Mouse (Mus musculus): ENCODE measurements around the gene Tbc1d24. TPM values are rescaled to one million over a fixed set of nuclear protein-coding genes. Genes with fewer than 3 reads are reported as not detected.

The Tbc1d24 gene
- polyA plus RNA-seq, 1 experiment from 2014 or later: 24.6 TPM

GRCm38 (mm10) chr17:24163176-24163962, 42.0 kb downstream of the Tbc1d24 start, which contains the start of gene Amdhd2:
Gene Amdhd2, minus strand, starts transcription at chr17:24163766.
- Histone ChIP-seq H3K27me3 (replicated peaks; ENCODE audit: control insufficient read depth, insufficient read depth, low read length) (no peaks in the 10 kb centered on the region), H3K9ac (replicated peaks; ENCODE audit: low read depth, low read length) (peak within 1 kb of the TSS; percentile 80), H3K4me3 (replicated peaks; ENCODE audit: low read length) (peak within 1 kb of the TSS; percentile 90), H3K4me1 (replicated peaks; ENCODE audit: control insufficient read depth, insufficient read depth, low read length) (peaks cover 25% of the 10 kb centered on the region), H3K36me3 (ENCODE audit: control insufficient read depth, insufficient read depth) (peaks cover 5% of the 10 kb centered on the region; the same call in 1 of the 2 replicates), H3K4me2 (ENCODE audit: low read length) (peak within 1 kb of the TSS; percentile 94), H3K9me3 (ENCODE audit: control insufficient read depth, low read length) (no peaks in the 10 kb centered on the region), H3K27ac (ENCODE audit: low read length) (peak within 1 kb of the TSS; percentile 82)
- peak; percentile 89 for ATAC-seq
- 2% methylated on average over 47 of the region's 47 CpGs for WGBS

- Histone ChIP-seq H3K27ac (ENCODE audit: low read length) (no peak overlapping the region), H3K9ac (replicated peaks; ENCODE audit: low read depth, low read length) (peak overlapping the region; percentile 80), H3K9me3 (ENCODE audit: control insufficient read depth, low read length) (no peaks in the 10 kb centered on the region), H3K4me1 (replicated peaks; ENCODE audit: control insufficient read depth, insufficient read depth, low read length) (peaks cover 18% of the 10 kb centered on the region), H3K4me2 (ENCODE audit: low read length) (peak overlapping the region; percentile 94), H3K4me3 (replicated peaks; ENCODE audit: low read length) (peak overlapping the region; percentile 90), H3K36me3 (ENCODE audit: control insufficient read depth, insufficient read depth) (peaks cover 5% of the 10 kb centered on the region; the same call in 1 of the 2 replicates), H3K27me3 (replicated peaks; ENCODE audit: control insufficient read depth, insufficient read depth, low read length) (no peaks in the 10 kb centered on the region)
- ATAC-seq: peak; percentile 4; the same call in 1 of the 2 replicates
- 33% methylated on average over 17 of the region's 17 CpGs for WGBS
Observed at GRCm38 (mm10) chr17:24162584-24163175, 42.7 kb downstream of the Tbc1d24 start.

- no peak overlapping the region for H3K4me2 ChIP-seq (ENCODE audit: low read length)
- no peak overlapping the region for H3K4me3 ChIP-seq (replicated peaks; ENCODE audit: low read length)
- no peak overlapping the region for H3K27ac ChIP-seq (ENCODE audit: low read length)
- H3K36me3 ChIP-seq (ENCODE audit: control insufficient read depth, insufficient read depth): peaks cover 1% of the 10 kb centered on the region; the same call in 1 of the 2 replicates
- H3K9me3 ChIP-seq (ENCODE audit: control insufficient read depth, low read length): no peaks in the 10 kb centered on the region
- ATAC-seq: no peak
- WGBS: 87% methylated on average over 5 of the region's 5 CpGs
- H3K27me3 ChIP-seq (replicated peaks; ENCODE audit: control insufficient read depth, insufficient read depth, low read length): no peaks in the 10 kb centered on the region
- H3K4me1 ChIP-seq (replicated peaks; ENCODE audit: control insufficient read depth, insufficient read depth, low read length): peaks cover 11% of the 10 kb centered on the region
- no peak overlapping the region for H3K9ac ChIP-seq (replicated peaks; ENCODE audit: low read depth, low read length)
Observed at GRCm38 (mm10) chr17:24161466-24161865, 43.9 kb downstream of the Tbc1d24 start.

GRCm38 (mm10) chr17:24157526-24157925, 47.8 kb downstream of the Tbc1d24 start:
- Histone ChIP-seq H3K4me1 (replicated peaks; ENCODE audit: control insufficient read depth, insufficient read depth, low read length) (peaks cover 2% of the 10 kb centered on the region), H3K27ac (ENCODE audit: low read length) (no peak overlapping the region), H3K27me3 (replicated peaks; ENCODE audit: control insufficient read depth, insufficient read depth, low read length) (no peaks in the 10 kb centered on the region), H3K9ac (replicated peaks; ENCODE audit: low read depth, low read length) (no peak overlapping the region), H3K9me3 (ENCODE audit: control insufficient read depth, low read length) (no peaks in the 10 kb centered on the region), H3K36me3 (ENCODE audit: control insufficient read depth, insufficient read depth) (no peaks in the 10 kb centered on the region), H3K4me2 (ENCODE audit: low read length) (no peak overlapping the region), H3K4me3 (replicated peaks; ENCODE audit: low read length) (no peak overlapping the region)
- ATAC-seq: no peak
- WGBS: 94% methylated on average over 4 of the region's 4 CpGs

- ATAC-seq: no peak
- H3K4me1 ChIP-seq (replicated peaks; ENCODE audit: control insufficient read depth, insufficient read depth, low read length): peaks cover 3% of the 10 kb centered on the region
- no peaks in the 10 kb centered on the region for H3K9me3 ChIP-seq (ENCODE audit: control insufficient read depth, low read length)
- H3K4me3 ChIP-seq (replicated peaks; ENCODE audit: low read length): no peak overlapping the region
- H3K27me3 ChIP-seq (replicated peaks; ENCODE audit: control insufficient read depth, insufficient read depth, low read length): no peaks in the 10 kb centered on the region
- no peak overlapping the region for H3K9ac ChIP-seq (replicated peaks; ENCODE audit: low read depth, low read length)
- no peak overlapping the region for H3K4me2 ChIP-seq (ENCODE audit: low read length)
- WGBS: 91% methylated on average over 6 of the region's 6 CpGs
- no peak overlapping the region for H3K27ac ChIP-seq (ENCODE audit: low read length)
- H3K36me3 ChIP-seq (ENCODE audit: control insufficient read depth, insufficient read depth): no peaks in the 10 kb centered on the region
Observed at GRCm38 (mm10) chr17:24157121-24157520, 48.2 kb downstream of the Tbc1d24 start.

- WGBS: 87% methylated on average over 3 of the region's 3 CpGs
- H3K9me3 ChIP-seq (ENCODE audit: control insufficient read depth, low read length): no peaks in the 10 kb centered on the region
- H3K27me3 ChIP-seq (replicated peaks; ENCODE audit: control insufficient read depth, insufficient read depth, low read length): no peaks in the 10 kb centered on the region
- H3K27ac ChIP-seq (ENCODE audit: low read length): no peak overlapping the region
- peaks cover 11% of the 10 kb centered on the region for H3K4me1 ChIP-seq (replicated peaks; ENCODE audit: control insufficient read depth, insufficient read depth, low read length)
- no peaks in the 10 kb centered on the region for H3K36me3 ChIP-seq (ENCODE audit: control insufficient read depth, insufficient read depth)
- no peak overlapping the region for H3K4me3 ChIP-seq (replicated peaks; ENCODE audit: low read length)
- no peak overlapping the region for H3K4me2 ChIP-seq (ENCODE audit: low read length)
- ATAC-seq: no peak
- H3K9ac ChIP-seq (replicated peaks; ENCODE audit: low read depth, low read length): no peak overlapping the region
Observed at GRCm38 (mm10) chr17:24156394-24156793, 49.0 kb downstream of the Tbc1d24 start.

DNA sequence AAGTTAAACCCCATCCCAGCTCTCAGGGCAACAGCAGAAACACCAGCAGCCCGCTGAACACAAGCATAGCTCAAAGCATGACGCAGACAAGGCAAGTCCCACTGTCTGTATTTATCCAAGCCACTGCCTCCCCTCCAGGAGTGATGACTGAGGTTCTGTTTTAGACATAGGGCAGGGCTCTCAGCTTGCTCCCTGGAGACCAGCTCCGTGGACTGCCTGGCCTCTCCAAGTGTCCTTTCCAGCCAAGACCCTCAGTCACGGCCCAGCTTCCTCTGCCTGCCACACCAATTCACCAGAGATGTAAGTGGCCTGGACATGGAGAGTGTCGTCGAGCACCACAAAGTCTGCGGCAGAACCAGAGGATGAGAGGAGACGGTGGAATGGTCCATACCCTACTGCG, 49.6 kb downstream of the Tbc1d24 start:
- Histone ChIP-seq H3K4me2 (ENCODE audit: low read length) (no peak overlapping the region), H3K27ac (ENCODE audit: low read length) (no peak overlapping the region), H3K27me3 (replicated peaks; ENCODE audit: control insufficient read depth, insufficient read depth, low read length) (no peaks in the 10 kb centered on the region), H3K36me3 (ENCODE audit: control insufficient read depth, insufficient read depth) (no peaks in the 10 kb centered on the region), H3K9ac (replicated peaks; ENCODE audit: low read depth, low read length) (no peak overlapping the region), H3K9me3 (ENCODE audit: control insufficient read depth, low read length) (no peaks in the 10 kb centered on the region), H3K4me1 (replicated peaks; ENCODE audit: control insufficient read depth, insufficient read depth, low read length) (peaks cover 11% of the 10 kb centered on the region), H3K4me3 (replicated peaks; ENCODE audit: low read length) (no peak overlapping the region)
- ATAC-seq: no peak
- 94% methylated on average over 9 of the region's 9 CpGs for WGBS

- H3K9ac ChIP-seq (replicated peaks; ENCODE audit: low read depth, low read length): no peak overlapping the region
- H3K36me3 ChIP-seq (ENCODE audit: control insufficient read depth, insufficient read depth): no peaks in the 10 kb centered on the region
- no peak overlapping the region for H3K4me3 ChIP-seq (replicated peaks; ENCODE audit: low read length)
- ATAC-seq: no peak
- H3K4me1 ChIP-seq (replicated peaks; ENCODE audit: control insufficient read depth, insufficient read depth, low read length): peaks cover 11% of the 10 kb centered on the region
- no peaks in the 10 kb centered on the region for H3K9me3 ChIP-seq (ENCODE audit: control insufficient read depth, low read length)
- no peak overlapping the region for H3K27ac ChIP-seq (ENCODE audit: low read length)
- no peak overlapping the region for H3K4me2 ChIP-seq (ENCODE audit: low read length)
- H3K27me3 ChIP-seq (replicated peaks; ENCODE audit: control insufficient read depth, insufficient read depth, low read length): no peaks in the 10 kb centered on the region
- 58% methylated on average over 3 of the region's 3 CpGs for WGBS
Observed at GRCm38 (mm10) chr17:24154463-24154862, 50.9 kb downstream of the Tbc1d24 start.

- Histone ChIP-seq H3K4me1 (replicated peaks; ENCODE audit: control insufficient read depth, insufficient read depth, low read length) (peaks cover 11% of the 10 kb centered on the region), H3K9me3 (ENCODE audit: control insufficient read depth, low read length) (no peaks in the 10 kb centered on the region), H3K4me3 (replicated peaks; ENCODE audit: low read length) (peak overlapping the region; percentile 35), H3K36me3 (ENCODE audit: control insufficient read depth, insufficient read depth) (no peaks in the 10 kb centered on the region), H3K27ac (ENCODE audit: low read length) (no peak overlapping the region), H3K27me3 (replicated peaks; ENCODE audit: control insufficient read depth, insufficient read depth, low read length) (no peaks in the 10 kb centered on the region), H3K9ac (replicated peaks; ENCODE audit: low read depth, low read length) (peak overlapping the region; percentile 52), H3K4me2 (ENCODE audit: low read length) (peak overlapping the region; percentile 65)
- 2% methylated on average over 26 of the region's 26 CpGs for WGBS
- ATAC-seq: peak; percentile 87
Observed at GRCm38 (mm10) chr17:24151890-24152563, 53.3 kb downstream of the Tbc1d24 start.
